Mouse (Mus musculus): ENCODE measurements around the gene Wee2.

- TF ChIP-seq CTCF (IDR thresholded peaks at IDR 0.05; ENCODE audit: insufficient read depth, low read length) (no peak), POLR2A (IDR thresholded peaks at IDR 0.05; ENCODE audit: borderline replicate concordance, extremely low read depth, low read depth, low read length) (no peak)
These were observed 25.3 kb upstream of the Wee2 start for GRCm38 (mm10) chr6:40413565-40413964.

Data from lung, adult 2 months (tissue).